Mouse (Mus musculus): ENCODE data around the gene Sh2d6.

- TF ChIP-seq CTCF (IDR thresholded peaks at IDR 0.05) (no peak), POLR2A (IDR thresholded peaks at IDR 0.05; ENCODE audit: insufficient read depth, low read depth, low read length) (no peak)
Observed at GRCm38 (mm10) chr6:72515644-72516043, 5.9 kb downstream of the Sh2d6 start.
